Mouse (Mus musculus): Measurements from ENCODE around the gene Ap1m1.

DNA sequence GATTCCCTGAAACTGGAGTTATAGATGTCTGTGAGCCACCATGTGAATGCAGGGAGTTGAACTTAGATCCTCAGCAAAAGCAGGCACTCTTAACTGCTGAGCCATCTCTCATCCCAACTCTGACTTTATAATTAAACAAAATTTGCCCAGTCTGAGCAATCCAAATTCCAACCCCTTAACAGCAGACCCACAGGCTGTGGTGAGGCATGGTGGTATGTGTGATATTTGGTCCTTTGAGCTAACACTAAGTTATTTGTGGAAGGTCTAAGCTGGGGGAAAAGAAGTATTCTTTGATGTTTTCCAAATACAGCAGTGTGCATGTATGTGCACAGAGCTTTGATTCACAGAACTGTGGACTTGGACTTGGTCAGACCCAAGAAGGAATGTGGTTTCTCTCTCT, 49.2 kb downstream of the Ap1m1 start:
- TF ChIP-seq TAL1 (conservative IDR thresholded peaks at IDR 0.05; ENCODE audit: low read depth, low read length) (no peak), CTCF (IDR thresholded peaks at IDR 0.05; ENCODE audit: low read depth, low read length) (no peak)

Data from G1E (cell line).